In genomic region chr5:132380261-132380660, GRCm38 (mm10) we compare ENCODE assay signal across 14 mouse cellular contexts.
"Had no signal": no experiment of that assay in that cellular context is flagged by ENCODE, and none has a peak within 500 bp of the region (broad histone marks: within the 10 kb centered on the region; RNA-seq: fewer than 3 reads in every experiment).

No protein-coding gene starts in this region.

- H3K36me3 ChIP-seq: limb, embryonic 10.5 days; liver, embryonic 15.5 days; midbrain, embryonic 10.5 days; neural tube, embryonic 15.5 days had no signal

- H3K9ac ChIP-seq: liver, embryonic 15.5 days; neural tube, embryonic 15.5 days had no signal

- H3K27me3 ChIP-seq: liver, embryonic 15.5 days; neural tube, embryonic 15.5 days had no signal

- H3K9me3 ChIP-seq: limb, embryonic 10.5 days; liver, embryonic 15.5 days; midbrain, embryonic 10.5 days; neural tube, embryonic 15.5 days had no signal

- DNase-seq: lung, adult 2 months; lung, postnatal 36 days; midbrain, embryonic 14.5 days; right cerebral cortex, adult 18-20 months; right cerebral cortex, postnatal 25 days; thymus, postnatal 36 days had no signal

- H3K27ac ChIP-seq: limb, embryonic 10.5 days; liver, embryonic 15.5 days; midbrain, embryonic 10.5 days; neural tube, embryonic 15.5 days had no signal

- H3K4me3 ChIP-seq: limb, embryonic 10.5 days; liver, embryonic 15.5 days; midbrain, embryonic 10.5 days; myocyte; neural tube, embryonic 15.5 days had no signal

- ATAC-seq: intestine, embryonic 16.5 days; lung, postnatal 0 days had no signal

- H3K4me2 ChIP-seq: liver, embryonic 11.5 days; liver, embryonic 15.5 days; neural tube, embryonic 15.5 days had no signal
